ENCODE assay signal across 11 mouse cellular contexts in genomic region chr2:31950966-31951365, GRCm38 (mm10). TPM values are rescaled to one million over a fixed set of nuclear protein-coding genes. Genes with fewer than 3 reads are reported as not detected.
DNase-seq lines count a peak whose midpoint lies in the region; ATAC-seq and TF ChIP-seq lines count a peak whose summit lies in the region.
"Had no signal": no experiment of that assay in that cellular context is flagged by ENCODE, and none has a peak within 500 bp of the region (broad histone marks: within the 10 kb centered on the region; RNA-seq: fewer than 3 reads in every experiment).

No protein-coding gene starts in this region.

- no peaks in the 10 kb centered on the region for H3K9me3 ChIP-seq in heart, embryonic 15.5 days (replicated peaks)
- no peaks in the 10 kb centered on the region for H3K9me3 ChIP-seq in forebrain, embryonic 14.5 days (replicated peaks; ENCODE audit: control insufficient read depth, low read length)
- H3K9me3 ChIP-seq in liver, embryonic 13.5 days (replicated peaks), result no peaks in the 10 kb centered on the region
- H3K9me3 ChIP-seq: G1E had no signal

- intact Hi-C loops in heart, adult 2 months (cut with DNase I), result no loop called here

- H3K4me2 ChIP-seq in heart, embryonic 15.5 days, result peak overlapping the region; percentile 93
- peak overlapping the region; percentile 88 for H3K4me2 ChIP-seq in forebrain, embryonic 14.5 days (ENCODE audit: low read length)
- H3K4me2 ChIP-seq in liver, embryonic 13.5 days, result peak overlapping the region; percentile 74; the same call in 1 of the 2 replicates

- no peak for DNase-seq in heart, adult 2 months
- peak; percentile 32 for DNase-seq in MN1 (ENCODE audit: low spot score)
- DNase-seq in forebrain, embryonic 14.5 days (ENCODE audit: low spot score), result peak; percentile 22
- no peak for DNase-seq in liver, embryonic 13.5 days
- DNase-seq in spleen, adult 18-20 months, result no peak
- no peak for DNase-seq in testis, postnatal 14 days (ENCODE audit: low spot score)
- DNase-seq in left cerebral cortex, adult 11 months (ENCODE audit: low spot score), result no peak
- DNase-seq: cerebellum, adult 11 months; kidney, adult 9 months had no signal

- H3K4me1 ChIP-seq in heart, embryonic 15.5 days (replicated peaks), result peaks cover 45% of the 10 kb centered on the region
- no peaks in the 10 kb centered on the region for H3K4me1 ChIP-seq in heart, adult 2 months (ENCODE audit: control insufficient read depth, insufficient read depth, low read length)
- peaks cover 10% of the 10 kb centered on the region for H3K4me1 ChIP-seq in forebrain, embryonic 14.5 days (ENCODE audit: control insufficient read depth, insufficient read depth, low read length)
- peaks cover 13% of the 10 kb centered on the region for H3K4me1 ChIP-seq in liver, embryonic 13.5 days (replicated peaks)

- 23% methylated on average over 9 of the region's 9 CpGs for WGBS in heart, embryonic 15.5 days
- 59% methylated on average over 9 of the region's 9 CpGs for WGBS in heart, adult 2 months
- WGBS in forebrain, embryonic 14.5 days, result 8% methylated on average over 9 of the region's 9 CpGs
- 30% methylated on average over 9 of the region's 9 CpGs for WGBS in liver, embryonic 13.5 days (ENCODE audit: insufficient replicate concordance)

- 0 out of 2 replicates have a peak, but pooled peaks cover 5% of the 10 kb centered on the region for H3K27me3 ChIP-seq in heart, embryonic 15.5 days
- H3K27me3 ChIP-seq in heart, adult 2 months (ENCODE audit: control insufficient read depth, insufficient read depth, low read length), result no peaks in the 10 kb centered on the region
- H3K27me3 ChIP-seq in forebrain, embryonic 14.5 days (replicated peaks; ENCODE audit: control insufficient read depth, insufficient read depth, low read length), result no peaks in the 10 kb centered on the region
- H3K27me3 ChIP-seq in liver, embryonic 13.5 days, result peaks cover 64% of the 10 kb centered on the region

- no peaks in the 10 kb centered on the region for H3K36me3 ChIP-seq in heart, embryonic 15.5 days
- H3K36me3 ChIP-seq in heart, adult 2 months (ENCODE audit: control insufficient read depth, insufficient read depth, low read length), result no peaks in the 10 kb centered on the region
- H3K36me3 ChIP-seq in forebrain, embryonic 14.5 days (ENCODE audit: control insufficient read depth, insufficient read depth, low read length), result peaks cover 15% of the 10 kb centered on the region
- H3K36me3 ChIP-seq in liver, embryonic 13.5 days, result no peaks in the 10 kb centered on the region
- H3K36me3 ChIP-seq: G1E had no signal

- TF ChIP-seq POLR2A in heart, adult 2 months (IDR thresholded peaks at IDR 0.05; ENCODE audit: insufficient read depth, low read depth, low read length), result no peak

- no peaks in the 10 kb centered on the region for H3K79me2 ChIP-seq in heart, adult 2 months (replicated peaks; ENCODE audit: control insufficient read depth, insufficient read depth, low read length)

- H3K9ac ChIP-seq in heart, embryonic 15.5 days, result peak overlapping the region; percentile 63
- H3K9ac ChIP-seq in heart, adult 2 months (ENCODE audit: low read depth, low read length), result no peak overlapping the region
- H3K9ac ChIP-seq in forebrain, embryonic 14.5 days (ENCODE audit: low read length), result peak overlapping the region; percentile 80
- H3K9ac ChIP-seq in liver, embryonic 13.5 days, result peak overlapping the region; percentile 50; the same call in 1 of the 2 replicates

- no peak for TF ChIP-seq CTCF in heart, adult 2 months (IDR thresholded peaks at IDR 0.05)

- no peak for TF ChIP-seq EP300 in heart, adult 2 months (IDR thresholded peaks at IDR 0.05; ENCODE audit: insufficient read depth, low read depth, low read length)

- H3K27ac ChIP-seq in heart, embryonic 15.5 days, result no peak overlapping the region
- H3K27ac ChIP-seq in heart, adult 2 months, result no peak overlapping the region
- H3K27ac ChIP-seq in forebrain, embryonic 14.5 days (ENCODE audit: low read depth, low read length), result 0 out of 2 replicates have a peak overlapping the region, but pooled peaks have one; percentile 21
- H3K27ac ChIP-seq in liver, embryonic 13.5 days, result no peak overlapping the region

- H3K4me3 ChIP-seq in heart, embryonic 15.5 days, result peak overlapping the region; percentile 68
- no peak overlapping the region for H3K4me3 ChIP-seq in heart, adult 2 months
- H3K4me3 ChIP-seq in forebrain, embryonic 14.5 days (ENCODE audit: low read depth, low read length), result peak overlapping the region; percentile 80
- H3K4me3 ChIP-seq in liver, embryonic 13.5 days (replicated peaks), result peak overlapping the region; percentile 53; the same call in 1 of the 2 replicates

- ATAC-seq in heart, embryonic 15.5 days (replicated peaks; ENCODE audit: insufficient number of reproducible peaks, insufficient read depth, low FRiP score, low read depth), result no peak
- no peak for ATAC-seq in forebrain, embryonic 14.5 days
- no peak for ATAC-seq in liver, embryonic 13.5 days (ENCODE audit: low read depth)

RNA-seq across cellular contexts. Expression of gene Aif1l, which starts 1.0 kb away (rescaled TPM):
- polyA plus RNA-seq in heart, embryonic 15.5 days (2015; fragmentation: Nextera tagmentation; extraction: Ambion mirVana), result 45.9 and 46.7 TPM in 2 replicates
- total RNA-seq in heart, adult 2 months (2021), result 1 to 10 TPM; 2.4 to 2.7 TPM
- polyA plus RNA-seq in heart, adult 2 months (2012; rRNA removed), result 4.2 and 4.6 TPM in 2 replicates
- 53.4 and 66.3 TPM in 2 replicates for polyA plus RNA-seq in forebrain, embryonic 14.5 days (2014; fragmentation: Nextera tagmentation; extraction: Ambion mirVana)
- polyA plus RNA-seq in liver, embryonic 13.5 days (2015; fragmentation: Nextera tagmentation; extraction: Ambion mirVana), result 3.5 and 4.0 TPM in 2 replicates
- polyA plus RNA-seq: G1E had no signal

RNA-seq across cellular contexts. Expression of gene Nup214, which starts 23.3 kb away (rescaled TPM):
- polyA plus RNA-seq in heart, embryonic 15.5 days (2015; fragmentation: Nextera tagmentation; extraction: Ambion mirVana), result 54.7 and 55.1 TPM in 2 replicates
- total RNA-seq in heart, adult 2 months (2021), result 10 to 100 TPM; 27.5 to 28.6 TPM
- polyA plus RNA-seq in heart, adult 2 months (2012; rRNA removed), result 18.5 and 18.6 TPM in 2 replicates
- 47.8 and 49.8 TPM in 2 replicates for polyA plus RNA-seq in forebrain, embryonic 14.5 days (2014; fragmentation: Nextera tagmentation; extraction: Ambion mirVana)
- 59.8 and 71.9 TPM in 2 replicates for polyA plus RNA-seq in liver, embryonic 13.5 days (2015; fragmentation: Nextera tagmentation; extraction: Ambion mirVana)

Comparison
In these comparisons a context has a peak if more than half of its experiments do, and no peak if none do; other contexts are left out.
1. DNase-seq: peak in MN1 (single experiment) and forebrain, embryonic 14.5 days (single experiment); none in heart, adult 2 months (0 of 2), liver, embryonic 13.5 days (single experiment), spleen, adult 18-20 months (0 of 2), testis, postnatal 14 days (single experiment) and left cerebral cortex, adult 11 months (single experiment).
2. Peak in every context shown above with its lines, with median percentiles within 50 percentile points of each other: H3K4me2 ChIP-seq.